Mouse (Mus musculus) limb, embryonic 14.5 days (tissue): ENCODE data around the gene AI661453. TPM values are rescaled to one million over a fixed set of nuclear protein-coding genes. Genes with fewer than 3 reads are reported as not detected.
"Not testable (repeated sequence)": the region's sequence is repeated elsewhere in the genome, so short reads cannot be mapped to it uniquely, and the experiment has no call there.

ENCODE experiments used
- ATAC-seq: fragments of 200-750 bp; cut with Nextera tagmentation; 2 replicates; pipeline ENCODE4 v1.8.0; 2017; ENCODE audit warnings: low read depth, moderate number of reproducible peaks, moderate TSS enrichment; ENCODE audit not compliant: low FRiP score
- DNase-seq: peaks from one replicate; pipeline ENCODE4 v3.0.0-alpha.2; 2015; ENCODE audit warnings: low spot score
- H3K27ac ChIP-seq: fragments of 300-500 bp; sonication (generic); replicated peaks from 2 replicates; pipeline ENCODE4 v1.5.1; 2014; ENCODE audit warnings: low read depth, mild to moderate bottlenecking, low read length, moderate library complexity, mixed read lengths
- H3K27me3 ChIP-seq: fragments of 300-500 bp; sonication (generic); 2 replicates; pipeline ENCODE4 v1.6.1; 2014; ENCODE audit warnings: low read length, mixed read lengths; ENCODE audit not compliant: control insufficient read depth, insufficient read depth
- H3K36me3 ChIP-seq: fragments of 300-500 bp; sonication (generic); 2 replicates; pipeline ENCODE4 v1.6.1; 2014; ENCODE audit warnings: mild to moderate bottlenecking, low read length, moderate library complexity, mixed read lengths; ENCODE audit not compliant: control insufficient read depth, insufficient read depth
- H3K4me1 ChIP-seq: fragments of 300-500 bp; sonication (generic); 2 replicates; pipeline ENCODE4 v1.6.1; 2014; ENCODE audit warnings: antibody characterized with exemption, low read length, mixed read lengths; ENCODE audit not compliant: control insufficient read depth, insufficient read depth
- H3K4me2 ChIP-seq: fragments of 300-500 bp; sonication (generic); replicated peaks from 2 replicates; pipeline ENCODE4 v1.6.1; 2014; ENCODE audit warnings: low read depth, mild to moderate bottlenecking, low read length, moderate library complexity; ENCODE audit not compliant: severe bottlenecking
- H3K4me3 ChIP-seq: fragments of 300-500 bp; sonication (generic); replicated peaks from 2 replicates; pipeline ENCODE4 v1.5.1; 2014; ENCODE audit warnings: low read length
- H3K9ac ChIP-seq: fragments of 300-500 bp; sonication (generic); 2 replicates; pipeline ENCODE4 v1.6.1; 2014; ENCODE audit warnings: mild to moderate bottlenecking, low read depth, low read length, moderate library complexity; ENCODE audit not compliant: severe bottlenecking
- H3K9me3 ChIP-seq: fragments of 300-500 bp; sonication (generic); 2 replicates; pipeline ENCODE4 v1.6.1; 2016; ENCODE audit warnings: low read length; ENCODE audit not compliant: control insufficient read depth
- POLR2A ChIP-seq: fragments of 200-500 bp; IDR thresholded peaks from 2 replicates; pipeline ENCODE4 v1.8.0; 2012; ENCODE audit warnings: inconsistent platforms, mild to moderate bottlenecking, moderate library complexity, borderline replicate concordance; ENCODE audit not compliant: insufficient read depth, insufficient read length; ENCODE audit errors: extremely low read depth
- WGBS: fragments of 180-500 bp; shearing (Covaris S2); extraction: QIAGEN DNeasy Blood & Tissue Kit; methylation state at CpG from one replicate; pipeline ENCODE4 v1.1.7; 2014; 5-methylcytosine and 5-hydroxymethylcytosine counted together
- polyA plus RNA-seq, 2 experiments: library from polyadenylated mRNA; depleted of rRNA in 1 of 2; stranded (reverse) in 1 of 2; unstranded in 1 of 2; fragments of >200 nt; fragmentation: Nextera tagmentation in 1 of 2; extraction: Ambion mirVana in 1 of 2; gene quantifications; 2 replicates each; pipeline versions ENCODE4 v1.2.1 to v1.2.3; 2012 to 2014

Gene AI661453
- polyA plus RNA-seq, 2 experiments: 2.7 to 3.4 TPM

GRCm38 (mm10) chr17:47492731-47493130 lies 56.3 kb downstream of the AI661453 start:
- Histone ChIP-seq H3K4me1 (no peaks in the 10 kb centered on the region), H3K36me3 (peaks cover 93% of the 10 kb centered on the region), H3K27ac (no peak overlapping the region), H3K4me2 (no peak overlapping the region), H3K4me3 (no peak overlapping the region), H3K9ac (no peak overlapping the region), H3K9me3 (no peaks in the 10 kb centered on the region), H3K27me3 (no peaks in the 10 kb centered on the region)
- DNase-seq (no peak), ATAC-seq (no peak)
- WGBS: 79% methylated on average over 6 of the region's 6 CpGs
- TF ChIP-seq POLR2A: no peak

GRCm38 (mm10) chr17:47493653-47494052 lies 57.2 kb downstream of the AI661453 start:
- Histone ChIP-seq H3K27me3 (no peaks in the 10 kb centered on the region), H3K9me3 (no peaks in the 10 kb centered on the region), H3K27ac (no peak overlapping the region), H3K36me3 (peaks cover 93% of the 10 kb centered on the region), H3K4me1 (no peaks in the 10 kb centered on the region), H3K4me3 (no peak overlapping the region), H3K4me2 (no peak overlapping the region), H3K9ac (no peak overlapping the region)
- no peak for TF ChIP-seq POLR2A
- 88% methylated on average over 6 of the region's 6 CpGs for WGBS
- ATAC-seq (no peak), DNase-seq (no peak)

GRCm38 (mm10) chr17:47494132-47494531 lies 57.7 kb downstream of the AI661453 start:
- Histone ChIP-seq H3K36me3 (peaks cover 92% of the 10 kb centered on the region), H3K27me3 (no peaks in the 10 kb centered on the region)
- WGBS: 91% methylated on average over 11 of the region's 11 CpGs

GRCm38 (mm10) chr17:47501531-47501930 lies 65.1 kb downstream of the AI661453 start:
- no peak for ATAC-seq
- peaks cover 37% of the 10 kb centered on the region for H3K36me3 ChIP-seq
- no peaks in the 10 kb centered on the region for H3K9me3 ChIP-seq
- no peak for DNase-seq
- no peaks in the 10 kb centered on the region for H3K27me3 ChIP-seq
- peaks cover 14% of the 10 kb centered on the region for H3K4me1 ChIP-seq
- peak overlapping the region; percentile 90 for H3K4me2 ChIP-seq
- H3K9ac ChIP-seq: peak overlapping the region; percentile 64
- H3K27ac ChIP-seq: no peak overlapping the region
- WGBS: 5% methylated on average over 11 of the region's 11 CpGs
- peak overlapping the region; percentile 54 for H3K4me3 ChIP-seq
- no peak for TF ChIP-seq POLR2A

More at GRCm38 (mm10) chr17:47494132-47494531, 57.7 kb downstream of the AI661453 start:
- Histone ChIP-seq H3K27ac (no peak overlapping the region), H3K9ac (no peak overlapping the region), H3K4me2 (no peak overlapping the region), H3K9me3 (no peaks in the 10 kb centered on the region), H3K4me3 (no peak overlapping the region), H3K4me1 (no peaks in the 10 kb centered on the region)
- ATAC-seq (no peak), DNase-seq (no peak)
- TF ChIP-seq POLR2A: no peak

GRCm38 (mm10) chr17:47501946-47502706 lies 65.7 kb downstream of the AI661453 start, which contains the start of gene Taf8:
Gene Taf8 (minus strand): TSS chr17:47502292.
- no peaks in the 10 kb centered on the region for H3K27me3 ChIP-seq
- peaks cover 14% of the 10 kb centered on the region for H3K4me1 ChIP-seq
- 3% methylated on average over 40 of the region's 40 CpGs for WGBS
- peak; percentile 94 for DNase-seq
- no peaks in the 10 kb centered on the region for H3K9me3 ChIP-seq
- peaks cover 31% of the 10 kb centered on the region for H3K36me3 ChIP-seq
- peak within 1 kb of the TSS; percentile 64 for H3K9ac ChIP-seq
- H3K4me2 ChIP-seq: peak within 1 kb of the TSS; percentile 90
- H3K4me3 ChIP-seq: peak within 1 kb of the TSS; percentile 54
- ATAC-seq: peak; percentile 96
- 0 out of 2 replicates have a peak within 1 kb of the TSS, but pooled peaks have one; percentile 28 for H3K27ac ChIP-seq
- peak; percentile 83; the same call in 1 of the 2 replicates for TF ChIP-seq POLR2A

- WGBS: 78% methylated on average over 6 of the region's 6 CpGs
- not testable (repeated sequence) for H3K27me3 ChIP-seq, H3K9me3 ChIP-seq, H3K9ac ChIP-seq, ATAC-seq, DNase-seq, H3K27ac ChIP-seq
- Histone ChIP-seq H3K4me1 (peaks cover 18% of the 10 kb centered on the region), H3K4me3 (peak overlapping the region; percentile 54; the same call in 1 of the 2 replicates), H3K4me2 (peak overlapping the region; percentile 90; the same call in 1 of the 2 replicates), H3K36me3 (peaks cover 26% of the 10 kb centered on the region)
Measured at GRCm38 (mm10) chr17:47502707-47503045, 66.3 kb downstream of the AI661453 start.
